Mouse (Mus musculus): ENCODE measurements around the gene Catsperz. TPM values are rescaled to one million over a fixed set of nuclear protein-coding genes. Genes with fewer than 3 reads are reported as not detected.

Catsperz gene
- polyA plus RNA-seq, 1 experiment: 5.2 TPM

GRCm38 (mm10) chr19:6949532-6949931, 24.4 kb upstream of the Catsperz start:
- Histone ChIP-seq H3K36me3 (ENCODE audit: control insufficient read depth, insufficient read depth, low read length) (no peaks in the 10 kb centered on the region), H3K27ac (ENCODE audit: control insufficient read depth, insufficient read depth, low read length) (no peak overlapping the region), H3K4me3 (ENCODE audit: control insufficient read depth, insufficient read depth, low read length) (no peak overlapping the region), H3K4me1 (replicated peaks; ENCODE audit: control insufficient read depth, insufficient read depth, low read length) (peaks cover 20% of the 10 kb centered on the region), H3K27me3 (ENCODE audit: control insufficient read depth, insufficient read depth, low read length) (no peaks in the 10 kb centered on the region)
- DNase-seq: no peak
- TF ChIP-seq CTCF (IDR thresholded peaks at IDR 0.05; ENCODE audit: borderline replicate concordance, control insufficient read depth, extremely low read depth, insufficient read depth, low read length, poor library complexity): no peak
- no peak for TF ChIP-seq POLR2A (IDR thresholded peaks at IDR 0.05; ENCODE audit: control insufficient read depth, extremely low read depth, insufficient read depth, low read length, poor library complexity)
- 97% methylated on average over 5 of the region's 5 CpGs for WGBS

DNA sequence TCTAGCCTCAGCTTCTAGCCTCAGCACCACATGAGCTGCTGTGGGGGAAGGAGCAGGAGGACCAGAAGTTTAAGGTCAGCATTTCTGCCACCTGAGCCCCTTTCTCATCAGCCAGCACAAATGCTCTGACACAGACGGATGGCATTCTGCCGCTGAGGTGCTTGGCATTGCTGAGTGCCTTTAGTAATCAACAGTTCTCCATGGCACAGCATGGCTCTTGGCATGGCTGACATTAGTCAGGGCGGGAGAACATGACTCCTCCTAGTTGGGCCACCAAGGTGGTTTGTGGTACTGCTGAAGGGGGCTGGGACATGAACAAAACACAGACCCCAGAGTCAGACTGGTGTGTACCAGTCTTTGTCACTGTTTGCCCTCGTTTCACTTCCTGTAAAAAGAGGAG, 23.0 kb upstream of the Catsperz start:
- no peak for DNase-seq

DNA sequence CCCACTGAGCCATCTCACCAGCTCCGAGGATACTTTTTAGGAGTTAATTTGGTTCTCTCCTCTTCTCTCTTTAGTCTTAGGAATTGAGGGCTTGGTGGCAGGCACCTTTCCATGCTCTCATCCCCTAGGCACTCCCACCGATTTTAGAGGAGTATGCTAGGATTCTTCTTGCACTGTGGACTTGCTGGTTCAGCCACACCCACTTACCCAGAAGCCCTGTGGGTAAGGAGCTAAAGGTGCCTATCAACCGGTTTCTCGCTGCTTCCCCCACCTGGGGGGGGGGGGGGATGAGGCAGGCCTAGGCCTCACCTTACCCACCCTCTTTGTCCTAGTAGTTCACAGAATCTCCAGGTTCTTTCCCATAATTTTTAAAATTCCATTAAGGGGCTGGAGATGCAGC, 22.6 kb upstream of the Catsperz start:
- Histone ChIP-seq H3K4me1 (replicated peaks; ENCODE audit: control insufficient read depth, insufficient read depth, low read length) (peaks cover 19% of the 10 kb centered on the region), H3K27ac (ENCODE audit: control insufficient read depth, insufficient read depth, low read length) (no peak overlapping the region), H3K27me3 (ENCODE audit: control insufficient read depth, insufficient read depth, low read length) (no peaks in the 10 kb centered on the region), H3K36me3 (ENCODE audit: control insufficient read depth, insufficient read depth, low read length) (no peaks in the 10 kb centered on the region), H3K4me3 (ENCODE audit: control insufficient read depth, insufficient read depth, low read length) (no peak overlapping the region)
- TF ChIP-seq CTCF (IDR thresholded peaks at IDR 0.05; ENCODE audit: borderline replicate concordance, control insufficient read depth, extremely low read depth, insufficient read depth, low read length, poor library complexity): no peak
- no peak for TF ChIP-seq POLR2A (IDR thresholded peaks at IDR 0.05; ENCODE audit: control insufficient read depth, extremely low read depth, insufficient read depth, low read length, poor library complexity)
- no peak for DNase-seq
- 88% methylated on average over 4 of the region's 4 CpGs for WGBS

More for the DNA sequence above, 23.0 kb upstream of the Catsperz start:
- Histone ChIP-seq H3K27ac (ENCODE audit: control insufficient read depth, insufficient read depth, low read length) (no peak overlapping the region), H3K36me3 (ENCODE audit: control insufficient read depth, insufficient read depth, low read length) (no peaks in the 10 kb centered on the region), H3K27me3 (ENCODE audit: control insufficient read depth, insufficient read depth, low read length) (no peaks in the 10 kb centered on the region), H3K4me1 (replicated peaks; ENCODE audit: control insufficient read depth, insufficient read depth, low read length) (peaks cover 20% of the 10 kb centered on the region), H3K4me3 (ENCODE audit: control insufficient read depth, insufficient read depth, low read length) (no peak overlapping the region)
- 80% methylated on average over 4 of the region's 4 CpGs for WGBS
- TF ChIP-seq POLR2A (IDR thresholded peaks at IDR 0.05; ENCODE audit: control insufficient read depth, extremely low read depth, insufficient read depth, low read length, poor library complexity) (no peak), CTCF (IDR thresholded peaks at IDR 0.05; ENCODE audit: borderline replicate concordance, control insufficient read depth, extremely low read depth, insufficient read depth, low read length, poor library complexity) (no peak)

DNA sequence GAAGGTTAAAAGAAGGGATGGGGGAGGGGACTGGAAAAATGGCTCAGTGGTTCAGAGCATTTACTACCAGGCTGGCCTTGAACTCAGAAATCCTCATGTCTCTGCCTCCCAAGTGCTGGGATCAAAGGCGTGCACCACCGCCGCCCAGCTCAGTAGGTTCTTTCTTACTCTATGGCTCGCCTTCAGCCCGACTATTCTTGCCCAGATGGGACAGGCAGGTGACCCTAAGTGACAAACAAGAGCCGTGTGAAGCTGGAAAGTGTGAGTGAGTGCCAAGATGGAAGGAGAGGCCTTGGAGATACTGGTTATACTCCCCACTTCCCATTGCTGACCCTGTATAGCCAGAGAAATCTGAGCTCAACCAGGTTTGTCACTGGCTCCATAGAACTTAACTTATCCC, 18.5 kb upstream of the Catsperz start:
- DNase-seq: no peak
- 99% methylated on average over 6 of the region's 6 CpGs for WGBS
- Histone ChIP-seq H3K36me3 (ENCODE audit: control insufficient read depth, insufficient read depth, low read length) (no peaks in the 10 kb centered on the region), H3K27me3 (ENCODE audit: control insufficient read depth, insufficient read depth, low read length) (no peaks in the 10 kb centered on the region), H3K4me1 (replicated peaks; ENCODE audit: control insufficient read depth, insufficient read depth, low read length) (peaks cover 16% of the 10 kb centered on the region), H3K27ac (ENCODE audit: control insufficient read depth, insufficient read depth, low read length) (no peak overlapping the region), H3K4me3 (ENCODE audit: control insufficient read depth, insufficient read depth, low read length) (no peak overlapping the region)
- TF ChIP-seq POLR2A (IDR thresholded peaks at IDR 0.05; ENCODE audit: control insufficient read depth, extremely low read depth, insufficient read depth, low read length, poor library complexity) (no peak), CTCF (IDR thresholded peaks at IDR 0.05; ENCODE audit: borderline replicate concordance, control insufficient read depth, extremely low read depth, insufficient read depth, low read length, poor library complexity) (no peak)

DNA sequence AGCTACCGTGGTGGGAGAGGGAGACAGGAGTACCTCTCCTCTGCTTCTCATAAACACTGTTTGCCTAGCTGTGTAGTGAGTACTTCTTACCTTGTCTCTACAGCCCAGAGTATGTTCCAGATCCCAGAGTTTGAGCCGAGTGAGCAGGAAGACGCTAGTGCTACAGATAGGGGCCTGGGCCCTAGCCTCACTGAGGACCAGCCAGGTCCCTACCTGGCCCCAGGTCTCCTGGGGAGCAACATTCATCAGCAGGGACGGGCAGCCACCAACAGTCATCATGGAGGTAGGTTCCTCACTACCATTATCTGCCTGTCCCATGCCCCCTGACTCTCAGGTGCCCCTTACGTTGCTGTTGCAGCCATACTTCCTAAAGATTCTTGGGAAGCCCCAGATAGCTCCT, 17.6 kb upstream of the Catsperz start:
- Histone ChIP-seq H3K27me3 (ENCODE audit: control insufficient read depth, insufficient read depth, low read length) (no peaks in the 10 kb centered on the region), H3K4me1 (replicated peaks; ENCODE audit: control insufficient read depth, insufficient read depth, low read length) (peaks cover 12% of the 10 kb centered on the region), H3K27ac (ENCODE audit: control insufficient read depth, insufficient read depth, low read length) (peak overlapping the region; percentile 8; the same call in 1 of the 2 replicates), H3K36me3 (ENCODE audit: control insufficient read depth, insufficient read depth, low read length) (no peaks in the 10 kb centered on the region), H3K4me3 (ENCODE audit: control insufficient read depth, insufficient read depth, low read length) (peak overlapping the region; percentile 44)
- DNase-seq: no peak
- 44% methylated on average over 5 of the region's 5 CpGs for WGBS
- TF ChIP-seq CTCF (IDR thresholded peaks at IDR 0.05; ENCODE audit: borderline replicate concordance, control insufficient read depth, extremely low read depth, insufficient read depth, low read length, poor library complexity) (no peak), POLR2A (IDR thresholded peaks at IDR 0.05; ENCODE audit: control insufficient read depth, extremely low read depth, insufficient read depth, low read length, poor library complexity) (no peak; the same call in 1 of the 2 replicates)

- Histone ChIP-seq H3K27me3 (ENCODE audit: control insufficient read depth, insufficient read depth, low read length) (no peaks in the 10 kb centered on the region), H3K36me3 (ENCODE audit: control insufficient read depth, insufficient read depth, low read length) (no peaks in the 10 kb centered on the region), H3K4me3 (ENCODE audit: control insufficient read depth, insufficient read depth, low read length) (peak within 1 kb of the TSS; percentile 64), H3K27ac (ENCODE audit: control insufficient read depth, insufficient read depth, low read length) (peak within 1 kb of the TSS; percentile 61), H3K4me1 (replicated peaks; ENCODE audit: control insufficient read depth, insufficient read depth, low read length) (peaks cover 12% of the 10 kb centered on the region)
- WGBS: under 1% methylated on average over 27 of the region's 27 CpGs
- peak; percentile 96 for DNase-seq
- peak; percentile 35; the same call in 1 of the 2 replicates for TF ChIP-seq CTCF (IDR thresholded peaks at IDR 0.05; ENCODE audit: borderline replicate concordance, control insufficient read depth, extremely low read depth, insufficient read depth, low read length, poor library complexity)
- TF ChIP-seq POLR2A (IDR thresholded peaks at IDR 0.05; ENCODE audit: control insufficient read depth, extremely low read depth, insufficient read depth, low read length, poor library complexity): peak; percentile 73
These were observed 17.1 kb upstream of the Catsperz start, which contains the start of gene Gpr137 for GRCm38 (mm10) chr19:6942249-6942691. Gpr137 (minus strand) TSS chr19:6942480.
